Mouse (Mus musculus): Measurements from ENCODE around the gene Bhlha9.
A peak's percentile ranks its signal among the peaks of the same experiment; 100 is the strongest.

Bhlha9 gene

GRCm38 (mm10) chr11:76671871-76672475 is at the start of gene Bhlha9:
Gene Bhlha9 (plus strand): TSS chr11:76672470.
- no peak for DNase-seq (ENCODE audit: extremely low spot score, low read depth, low spot score)

- DNase-seq (ENCODE audit: extremely low spot score, low read depth, low spot score), result no peak
Measured at GRCm38 (mm10) chr11:76622566-76623205, 49.6 kb upstream of the Bhlha9 start.

GRCm38 (mm10) chr11:76623206-76623961 is 48.9 kb upstream of the Bhlha9 start:
- no peak for DNase-seq (ENCODE audit: extremely low spot score, low read depth, low spot score)

- DNase-seq (ENCODE audit: extremely low spot score, low read depth, low spot score), result no peak
Measured at GRCm38 (mm10) chr11:76624071-76624470, 48.2 kb upstream of the Bhlha9 start.

GRCm38 (mm10) chr11:76624881-76625280 is 47.4 kb upstream of the Bhlha9 start:
- no peak for DNase-seq (ENCODE audit: extremely low spot score, low read depth, low spot score)

- no peak for DNase-seq (ENCODE audit: extremely low spot score, low read depth, low spot score)
Measured at GRCm38 (mm10) chr11:76628613-76629012, 43.7 kb upstream of the Bhlha9 start.

- DNase-seq (ENCODE audit: extremely low spot score, low read depth, low spot score), result no peak
Measured at GRCm38 (mm10) chr11:76630023-76630422, 42.2 kb upstream of the Bhlha9 start.

- no peak for DNase-seq (ENCODE audit: extremely low spot score, low read depth, low spot score)
Measured at GRCm38 (mm10) chr11:76630487-76630886, 41.8 kb upstream of the Bhlha9 start.

- no peak for DNase-seq (ENCODE audit: extremely low spot score, low read depth, low spot score)
Measured at GRCm38 (mm10) chr11:76639269-76639985, 32.8 kb upstream of the Bhlha9 start.

GRCm38 (mm10) chr11:76640231-76640630 is 32.0 kb upstream of the Bhlha9 start:
- DNase-seq (ENCODE audit: extremely low spot score, low read depth, low spot score), result no peak

- DNase-seq (ENCODE audit: extremely low spot score, low read depth, low spot score), result no peak
Measured at GRCm38 (mm10) chr11:76644257-76644656, 28.0 kb upstream of the Bhlha9 start.

GRCm38 (mm10) chr11:76645036-76645435 is 27.2 kb upstream of the Bhlha9 start:
- DNase-seq (ENCODE audit: extremely low spot score, low read depth, low spot score), result no peak

- peak; percentile 63 for DNase-seq (ENCODE audit: extremely low spot score, low read depth, low spot score)
Measured at GRCm38 (mm10) chr11:76645955-76646354, 26.3 kb upstream of the Bhlha9 start.

- no peak for DNase-seq (ENCODE audit: extremely low spot score, low read depth, low spot score)
Measured at GRCm38 (mm10) chr11:76647062-76647461, 25.2 kb upstream of the Bhlha9 start.

- peak; percentile 74 for DNase-seq (ENCODE audit: extremely low spot score, low read depth, low spot score)
Measured at GRCm38 (mm10) chr11:76647500-76647899, 24.8 kb upstream of the Bhlha9 start.

GRCm38 (mm10) chr11:76650862-76651560 is 21.3 kb upstream of the Bhlha9 start:
- no peak for DNase-seq (ENCODE audit: extremely low spot score, low read depth, low spot score)

- DNase-seq (ENCODE audit: extremely low spot score, low read depth, low spot score), result no peak
Measured at GRCm38 (mm10) chr11:76652838-76653334, 19.4 kb upstream of the Bhlha9 start.

- DNase-seq (ENCODE audit: extremely low spot score, low read depth, low spot score), result peak; percentile 71
Measured at GRCm38 (mm10) chr11:76655106-76655505, 17.2 kb upstream of the Bhlha9 start.

- DNase-seq (ENCODE audit: extremely low spot score, low read depth, low spot score), result no peak
Measured at GRCm38 (mm10) chr11:76657450-76657970, 14.8 kb upstream of the Bhlha9 start.
